Mouse (Mus musculus) midbrain, embryonic 13.5 days (tissue): Measurements from ENCODE around the gene 4931422A03Rik. TPM values are rescaled to one million over a fixed set of nuclear protein-coding genes. Genes with fewer than 3 reads are reported as not detected.
"Not testable (repeated sequence)": the region's sequence is repeated elsewhere in the genome, so short reads cannot be mapped to it uniquely, and the experiment has no call there.

ENCODE experiments used
- ATAC-seq: fragments of 200-750 bp; cut with Nextera tagmentation; 2 replicates; pipeline ENCODE4 v1.8.0; 2017; ENCODE audit warnings: mild to moderate bottlenecking, moderate TSS enrichment, moderate library complexity
- H3K27ac ChIP-seq: fragments of 300-500 bp; sonication (generic); 2 replicates; pipeline ENCODE4 v1.5.1; 2015; ENCODE audit warnings: inconsistent platforms, mild to moderate bottlenecking, moderate library complexity
- H3K27me3 ChIP-seq: fragments of 300-500 bp; sonication (generic); 2 replicates; pipeline ENCODE4 v1.6.1; 2015; ENCODE audit warnings: mild to moderate bottlenecking, inconsistent platforms
- H3K36me3 ChIP-seq: fragments of 300-500 bp; sonication (generic); 2 replicates; pipeline ENCODE4 v1.6.1; 2015; ENCODE audit warnings: mild to moderate bottlenecking, inconsistent platforms
- H3K4me1 ChIP-seq: fragments of 300-500 bp; sonication (generic); replicated peaks from 2 replicates; pipeline ENCODE4 v1.6.1; 2015; ENCODE audit warnings: inconsistent platforms
- H3K4me2 ChIP-seq: fragments of 300-500 bp; sonication (generic); replicated peaks from 2 replicates; pipeline ENCODE4 v1.6.1; 2015; ENCODE audit warnings: moderate library complexity, mild to moderate bottlenecking, inconsistent platforms
- H3K4me3 ChIP-seq: fragments of 300-500 bp; sonication (generic); replicated peaks from 2 replicates; pipeline ENCODE4 v1.5.1; 2015; ENCODE audit warnings: mild to moderate bottlenecking, inconsistent platforms
- H3K9ac ChIP-seq: fragments of 300-500 bp; sonication (generic); replicated peaks from 2 replicates; pipeline ENCODE4 v1.6.1; 2015; ENCODE audit warnings: mild to moderate bottlenecking, inconsistent platforms
- H3K9me3 ChIP-seq: fragments of 300-500 bp; sonication (generic); 2 replicates; pipeline ENCODE4 v1.6.1; 2016; ENCODE audit warnings: mild to moderate bottlenecking, inconsistent platforms
- WGBS: fragments of 180-500 bp; shearing (Covaris S2); methylation state at CpG from one replicate; pipeline ENCODE4 v1.1.7; 2015; 5-methylcytosine and 5-hydroxymethylcytosine counted together
- polyA plus RNA-seq: library from polyadenylated mRNA; unstranded; fragments of >200 nt; fragmentation: Nextera tagmentation; extraction: Ambion mirVana; gene quantifications from 2 replicates; pipeline ENCODE4 v1.2.1, GENCODE M21; 2015

The 4931422A03Rik gene
- polyA plus RNA-seq, 1 experiment from 2014 or later, result 2.5 TPM

DNA sequence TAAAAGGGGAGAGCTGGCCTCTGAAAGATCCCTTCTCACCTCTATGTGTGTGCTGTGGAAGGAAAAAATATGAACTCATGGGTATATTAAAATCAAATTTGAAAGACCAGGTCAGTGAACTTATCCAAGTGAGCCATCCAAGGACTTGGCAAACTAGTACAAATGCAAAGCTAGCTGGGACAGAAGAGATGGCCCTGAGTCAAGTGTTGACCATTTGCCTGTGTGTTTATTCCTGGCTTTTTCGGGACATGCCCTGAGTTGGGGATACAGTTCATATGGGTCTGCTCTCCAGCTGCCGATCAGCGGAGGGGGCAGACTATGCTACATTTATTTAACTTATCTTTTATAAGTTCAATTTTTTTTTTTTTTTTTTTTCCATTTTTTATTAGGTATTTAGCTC, 19.3 kb downstream of the 4931422A03Rik start:
- H3K4me1 ChIP-seq, H3K27me3 ChIP-seq, H3K27ac ChIP-seq, H3K36me3 ChIP-seq, H3K4me3 ChIP-seq, H3K4me2 ChIP-seq, ATAC-seq, H3K9me3 ChIP-seq, H3K9ac ChIP-seq: not testable (repeated sequence)
- WGBS, result 89% methylated on average over 3 of the region's 3 CpGs

DNA sequence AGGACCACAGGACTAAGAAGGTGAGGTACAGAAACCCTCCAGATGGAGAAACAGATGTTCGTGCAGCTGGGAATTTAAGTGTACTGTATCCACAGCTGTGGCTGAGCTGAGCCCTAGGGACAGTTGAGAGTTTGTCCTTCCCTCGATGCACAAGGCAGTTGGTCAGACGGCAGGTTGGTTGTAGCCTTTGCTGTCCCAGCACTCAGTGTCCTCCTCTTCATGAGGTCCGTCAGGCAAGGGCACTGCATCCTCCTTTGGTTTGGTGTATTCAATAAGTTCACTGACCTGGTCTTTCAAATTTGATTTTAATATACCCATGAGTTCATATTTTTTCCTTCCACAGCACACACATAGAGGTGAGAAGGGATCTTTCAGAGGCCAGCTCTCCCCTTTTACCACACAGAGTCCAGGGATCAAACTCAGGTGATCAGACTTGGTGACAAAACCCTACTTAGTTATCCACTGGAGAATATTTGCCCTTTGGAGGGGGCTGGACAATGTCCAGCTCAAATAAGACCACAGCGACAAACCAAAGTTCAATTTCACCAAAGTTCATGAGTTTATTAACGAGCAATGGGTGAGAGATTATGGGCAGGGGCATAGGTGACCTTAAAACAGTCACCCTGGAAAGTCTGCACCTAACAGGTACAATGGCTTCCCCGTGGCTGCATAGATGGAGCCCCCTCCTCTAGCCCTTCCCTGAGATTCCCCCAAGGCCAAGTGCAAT, 20.2 kb downstream of the 4931422A03Rik start:
- Histone ChIP-seq H3K9me3 (no peaks in the 10 kb centered on the region), H3K4me2 (no peak overlapping the region), H3K27ac (no peak overlapping the region), H3K9ac (no peak overlapping the region), H3K4me3 (no peak overlapping the region), H3K36me3 (no peaks in the 10 kb centered on the region), H3K4me1 (no peaks in the 10 kb centered on the region), H3K27me3 (no peaks in the 10 kb centered on the region; the same call in 1 of the 2 replicates)
- 84% methylated on average over 7 of the region's 7 CpGs for WGBS
- no peak for ATAC-seq

DNA sequence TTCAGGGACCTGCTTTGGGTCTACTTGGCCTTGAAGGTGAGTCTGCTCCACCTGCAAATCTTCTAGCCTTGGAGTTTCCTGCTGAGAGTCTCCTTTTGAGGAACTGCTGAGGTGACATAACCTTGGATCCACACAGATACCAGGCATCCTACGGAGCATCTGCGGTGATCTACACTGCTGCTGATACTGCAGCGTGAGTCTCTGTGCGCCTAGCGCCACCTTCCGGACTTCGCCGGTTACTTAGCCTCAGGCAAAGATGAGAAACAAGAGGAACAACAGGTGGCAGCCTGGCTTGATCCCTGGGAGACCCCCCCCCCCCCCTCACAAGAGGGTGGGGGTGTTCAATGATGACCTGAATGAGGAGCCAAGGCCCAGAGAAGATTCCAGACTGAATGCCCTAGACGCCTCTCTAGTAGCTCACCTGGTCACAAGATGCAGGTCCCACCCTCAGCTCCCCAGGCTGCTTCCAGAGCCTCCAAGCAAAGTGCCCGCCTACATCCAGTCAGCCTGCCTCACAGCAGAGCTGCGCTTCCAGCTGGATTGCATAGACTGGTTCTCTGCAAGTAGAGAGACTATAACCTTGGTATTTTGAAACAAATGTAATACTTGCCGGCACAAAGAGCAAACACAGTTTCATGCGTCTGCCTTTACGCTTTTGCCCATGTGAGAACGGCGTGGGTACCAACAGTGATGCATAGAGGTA, 25.3 kb downstream of the 4931422A03Rik start:
- H3K9ac ChIP-seq, result no peak overlapping the region
- no peaks in the 10 kb centered on the region for H3K36me3 ChIP-seq
- ATAC-seq, result peak; percentile 48; the same call in 1 of the 2 replicates
- 35% methylated on average over 16 of the region's 16 CpGs for WGBS
- no peaks in the 10 kb centered on the region; the same call in 1 of the 2 replicates for H3K27me3 ChIP-seq
- no peak overlapping the region for H3K4me3 ChIP-seq
- H3K9me3 ChIP-seq, result no peaks in the 10 kb centered on the region
- no peak overlapping the region for H3K4me2 ChIP-seq
- H3K27ac ChIP-seq, result no peak overlapping the region
- H3K4me1 ChIP-seq, result no peaks in the 10 kb centered on the region

DNA sequence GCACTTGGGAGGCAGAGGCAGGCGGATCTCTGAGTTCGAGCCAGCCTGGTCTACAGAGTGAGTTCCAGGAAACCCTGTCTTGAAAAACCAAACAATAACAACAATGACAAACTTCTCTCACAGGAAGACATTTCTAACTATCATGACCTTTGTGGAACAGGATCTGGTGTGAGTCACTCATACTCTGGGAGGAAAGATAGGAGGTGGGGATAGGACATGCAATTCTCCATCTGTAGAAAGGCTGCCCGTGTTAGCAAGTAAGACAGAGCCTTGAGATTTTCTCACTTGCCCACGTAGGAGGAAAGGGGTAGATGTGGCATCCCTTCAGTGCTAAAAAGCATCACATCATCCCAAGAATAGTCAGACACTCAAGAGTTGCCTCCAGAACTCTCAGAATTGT, 26.3 kb downstream of the 4931422A03Rik start:
- Histone ChIP-seq H3K4me1 (no peaks in the 10 kb centered on the region), H3K9me3 (no peaks in the 10 kb centered on the region), H3K36me3 (no peaks in the 10 kb centered on the region), H3K27me3 (no peaks in the 10 kb centered on the region; the same call in 1 of the 2 replicates), H3K4me3 (no peak overlapping the region), H3K9ac (no peak overlapping the region), H3K4me2 (no peak overlapping the region), H3K27ac (no peak overlapping the region)
- 82% methylated on average over 4 of the region's 4 CpGs for WGBS
- ATAC-seq, result no peak

DNA sequence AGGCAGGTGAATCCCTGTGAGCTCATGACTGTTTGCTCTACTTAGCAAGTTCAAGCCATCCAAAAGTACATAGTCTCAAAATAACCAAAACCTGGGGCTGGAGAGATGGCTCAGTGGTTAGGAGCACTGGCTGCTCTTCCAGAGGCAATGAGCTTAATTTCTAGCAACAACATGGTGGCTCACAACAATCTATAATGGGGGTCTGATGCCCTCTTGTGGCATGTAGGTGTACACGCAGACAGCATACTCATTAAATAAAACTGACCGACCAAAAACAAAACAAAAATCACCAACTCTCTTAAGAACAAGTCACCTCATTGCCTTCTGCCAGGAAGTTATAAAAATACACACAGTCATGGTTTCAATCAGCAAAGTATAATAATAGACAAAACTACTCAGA, 27.1 kb downstream of the 4931422A03Rik start:
- H3K9me3 ChIP-seq, result no peaks in the 10 kb centered on the region
- H3K27ac ChIP-seq, result no peak overlapping the region
- no peaks in the 10 kb centered on the region; the same call in 1 of the 2 replicates for H3K27me3 ChIP-seq
- ATAC-seq, result no peak
- no peaks in the 10 kb centered on the region for H3K4me1 ChIP-seq
- no peak overlapping the region for H3K4me2 ChIP-seq
- H3K36me3 ChIP-seq, result no peaks in the 10 kb centered on the region
- H3K9ac ChIP-seq, result no peak overlapping the region
- no peak overlapping the region for H3K4me3 ChIP-seq
- WGBS, result 21% methylated on average over 2 of the region's 2 CpGs

DNA sequence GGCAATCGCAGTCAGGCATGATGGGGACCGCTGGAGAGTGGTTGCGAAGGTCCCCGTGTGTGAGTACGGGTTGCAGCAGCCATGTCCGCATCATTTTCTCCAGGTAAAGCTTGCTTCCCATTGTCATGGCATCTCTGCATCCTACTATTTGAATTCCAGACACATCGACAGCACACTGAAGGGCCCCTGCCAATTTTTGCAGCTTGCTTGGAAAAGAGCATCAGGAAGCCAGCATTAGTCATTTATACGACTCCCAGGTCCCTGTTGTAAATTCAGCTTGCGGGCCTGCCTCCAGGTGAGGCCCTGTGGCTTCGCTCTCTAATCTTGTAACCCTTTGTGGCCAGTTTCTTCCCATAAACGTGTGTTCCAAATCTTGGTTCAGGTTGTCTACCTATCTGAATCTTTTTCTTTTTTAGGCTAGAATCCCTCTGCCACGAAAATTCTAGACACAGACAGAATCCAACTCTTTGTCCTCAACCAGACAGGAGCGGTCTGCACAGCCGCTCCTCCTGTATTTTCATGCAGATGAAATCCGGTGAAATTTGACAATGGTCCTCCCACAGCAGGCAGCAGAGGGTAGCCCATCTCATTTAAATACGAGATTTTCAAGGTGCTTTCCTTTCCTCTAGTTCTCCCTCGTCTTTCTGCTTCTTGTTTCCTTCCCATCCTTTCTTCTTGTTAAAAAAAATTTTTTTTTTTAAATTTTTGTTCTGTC, 35.4 kb downstream of the 4931422A03Rik start:
- 15% methylated on average over 17 of the region's 17 CpGs for WGBS
- H3K4me1 ChIP-seq, result peaks cover 7% of the 10 kb centered on the region; the same call in 1 of the 2 replicates
- H3K9ac ChIP-seq, result peak overlapping the region; percentile 52
- ATAC-seq, result peak; percentile 63
- H3K9me3 ChIP-seq, result no peaks in the 10 kb centered on the region
- H3K4me2 ChIP-seq, result peak overlapping the region; percentile 25
- H3K36me3 ChIP-seq, result no peaks in the 10 kb centered on the region
- no peak overlapping the region for H3K4me3 ChIP-seq
- H3K27ac ChIP-seq, result peak overlapping the region; percentile 74
- H3K27me3 ChIP-seq, result no peaks in the 10 kb centered on the region

DNA sequence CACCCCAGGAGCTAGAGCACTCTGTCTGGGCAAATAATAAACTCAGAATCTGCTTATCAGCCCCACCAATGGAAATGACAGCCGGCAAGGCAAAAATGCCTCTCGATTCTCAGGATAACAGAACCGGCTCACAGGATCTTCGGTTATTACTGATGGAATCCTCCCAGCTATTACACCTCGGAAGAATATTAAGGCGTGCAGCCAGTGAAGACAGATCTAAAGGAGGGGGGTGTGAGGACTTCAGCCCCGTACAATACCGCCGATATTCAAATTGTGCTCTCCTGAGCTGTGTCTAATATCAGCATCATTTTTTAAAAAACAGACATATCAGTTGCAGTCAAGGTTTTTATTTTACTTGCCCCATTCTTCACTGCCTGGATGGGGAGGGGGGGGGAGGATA, 36.0 kb downstream of the 4931422A03Rik start:
- Histone ChIP-seq H3K9ac (peak overlapping the region; percentile 52; the same call in 1 of the 2 replicates), H3K36me3 (no peaks in the 10 kb centered on the region)
- ATAC-seq, result peak; percentile 74

DNA sequence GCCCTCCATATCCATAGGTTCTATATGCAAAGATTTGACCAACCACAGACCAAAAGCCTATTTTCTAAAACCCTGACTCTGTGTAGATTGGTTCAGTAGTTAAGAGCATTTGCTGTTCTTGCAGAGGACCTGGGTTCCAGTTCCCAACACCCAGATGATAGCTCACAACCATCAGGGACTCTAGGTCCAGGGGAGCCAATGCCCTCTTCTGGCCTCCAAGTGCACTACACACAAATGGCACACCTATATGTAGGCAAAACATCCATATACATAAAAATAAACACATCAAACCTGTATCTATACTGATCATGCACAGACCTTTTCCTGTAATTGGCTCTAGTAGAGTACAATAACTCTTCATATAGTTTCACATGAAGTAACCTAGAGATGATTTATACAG, 36.9 kb downstream of the 4931422A03Rik start:
- Histone ChIP-seq H3K4me2 (no peak overlapping the region), H3K4me1 (peaks cover 7% of the 10 kb centered on the region; the same call in 1 of the 2 replicates), H3K9ac (no peak overlapping the region), H3K27ac (no peak overlapping the region), H3K27me3 (no peaks in the 10 kb centered on the region), H3K4me3 (no peak overlapping the region), H3K9me3 (no peaks in the 10 kb centered on the region), H3K36me3 (no peaks in the 10 kb centered on the region)
- no peak for ATAC-seq

More for the DNA sequence above, 36.0 kb downstream of the 4931422A03Rik start:
- H3K9me3 ChIP-seq, result no peaks in the 10 kb centered on the region
- WGBS, result 60% methylated on average over 9 of the region's 9 CpGs
- no peak overlapping the region for H3K4me3 ChIP-seq
- peaks cover 7% of the 10 kb centered on the region; the same call in 1 of the 2 replicates for H3K4me1 ChIP-seq
- H3K4me2 ChIP-seq, result peak overlapping the region; percentile 25
- H3K27ac ChIP-seq, result peak overlapping the region; percentile 74
- H3K27me3 ChIP-seq, result no peaks in the 10 kb centered on the region

DNA sequence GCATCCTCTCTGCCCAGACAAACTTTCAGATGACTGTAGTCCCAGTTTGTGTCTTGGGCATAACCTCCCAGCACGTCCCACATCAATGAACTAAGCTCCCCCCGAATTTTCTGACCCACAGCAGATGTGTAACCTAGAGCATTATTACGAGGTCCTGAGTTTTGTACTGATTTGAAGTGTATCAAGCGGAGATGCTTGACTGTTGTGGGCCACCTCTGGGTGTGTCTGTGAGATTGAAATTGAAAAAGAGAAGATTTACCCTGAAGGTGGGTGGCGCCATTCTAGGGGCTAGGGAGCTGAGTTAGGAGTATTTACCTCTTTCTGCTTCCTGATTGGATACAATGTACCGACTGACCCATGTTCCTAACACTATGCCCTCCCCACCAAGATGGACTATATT, 38.4 kb downstream of the 4931422A03Rik start:
- WGBS, result 88% methylated on average over 6 of the region's 6 CpGs
- Histone ChIP-seq H3K4me1 (peaks cover 7% of the 10 kb centered on the region; the same call in 1 of the 2 replicates), H3K9me3 (no peaks in the 10 kb centered on the region), H3K36me3 (no peaks in the 10 kb centered on the region), H3K4me3 (no peak overlapping the region), H3K9ac (no peak overlapping the region), H3K27me3 (no peaks in the 10 kb centered on the region), H3K27ac (no peak overlapping the region), H3K4me2 (no peak overlapping the region)
- ATAC-seq, result no peak

DNA sequence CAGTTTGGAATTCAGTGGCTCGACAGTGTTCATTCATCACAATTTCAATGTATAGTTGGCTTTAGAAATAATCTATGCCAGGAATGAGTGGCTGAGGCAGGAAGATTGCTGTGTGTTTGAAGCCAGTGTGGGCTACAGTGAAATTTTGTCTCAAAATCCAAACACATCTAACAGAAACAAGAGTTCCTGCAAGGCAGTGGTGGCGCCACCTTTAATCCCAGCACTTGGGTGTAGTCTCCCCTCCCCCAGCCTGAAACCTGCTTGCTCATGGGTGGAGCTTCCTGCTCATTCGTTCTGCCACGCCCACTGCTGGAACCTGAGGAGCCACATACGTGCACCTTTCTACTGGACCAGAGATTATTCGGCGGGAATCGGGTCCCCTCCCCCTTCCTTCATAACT, 40.6 kb downstream of the 4931422A03Rik start:
- ATAC-seq, H3K9ac ChIP-seq, H3K4me1 ChIP-seq, H3K27me3 ChIP-seq, H3K36me3 ChIP-seq, H3K9me3 ChIP-seq, H3K27ac ChIP-seq, H3K4me3 ChIP-seq, H3K4me2 ChIP-seq: not testable (repeated sequence)
- WGBS, result 77% methylated on average over 8 of the region's 8 CpGs

DNA sequence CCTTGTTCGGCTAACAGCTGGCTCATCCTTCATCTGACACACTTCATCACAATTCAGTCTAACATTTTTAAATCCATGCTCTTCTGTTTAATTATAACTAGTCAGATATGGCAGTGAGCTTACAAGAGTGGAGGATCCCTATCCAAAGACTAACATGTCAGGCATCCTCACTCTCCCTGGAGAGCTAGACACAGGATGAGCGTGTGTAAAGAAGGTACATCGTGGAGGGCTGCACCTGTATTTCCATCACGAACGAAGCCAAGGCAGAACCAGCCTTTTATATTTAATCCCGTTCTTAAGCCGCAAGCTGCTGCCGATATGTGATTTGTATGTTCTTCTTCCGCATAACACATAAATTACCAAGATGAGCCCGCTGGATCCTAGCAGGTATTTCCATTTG, 45.0 kb downstream of the 4931422A03Rik start:
- Histone ChIP-seq H3K9ac (no peak overlapping the region), H3K4me1 (peaks cover 9% of the 10 kb centered on the region), H3K9me3 (no peaks in the 10 kb centered on the region), H3K4me3 (no peak overlapping the region), H3K27me3 (peaks cover 10% of the 10 kb centered on the region; the same call in 1 of the 2 replicates), H3K27ac (no peak overlapping the region), H3K36me3 (no peaks in the 10 kb centered on the region), H3K4me2 (no peak overlapping the region)
- no peak for ATAC-seq
- WGBS, result 87% methylated on average over 10 of the region's 10 CpGs

DNA sequence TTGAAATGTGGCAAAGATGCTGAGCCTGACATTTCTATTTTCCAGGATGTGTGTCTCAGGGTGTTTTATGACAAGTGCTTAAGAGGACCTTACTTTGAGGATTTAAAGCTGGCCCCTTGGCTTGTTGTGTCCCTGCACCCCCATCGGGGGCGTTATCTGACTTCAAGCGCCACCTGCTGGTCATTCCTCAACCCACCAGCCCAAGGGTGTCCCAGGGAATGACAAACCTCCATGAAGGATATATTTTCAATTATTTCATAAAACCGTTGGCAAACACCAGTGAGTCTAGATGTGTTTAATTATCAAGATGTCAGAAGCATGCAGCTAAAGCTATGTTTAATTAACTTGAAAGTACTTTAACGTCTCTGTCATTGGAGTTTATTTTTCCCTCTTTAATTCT, 45.9 kb downstream of the 4931422A03Rik start:
- Histone ChIP-seq H3K4me1 (peaks cover 18% of the 10 kb centered on the region), H3K36me3 (no peaks in the 10 kb centered on the region), H3K27ac (no peak overlapping the region), H3K9me3 (no peaks in the 10 kb centered on the region), H3K4me3 (no peak overlapping the region), H3K27me3 (peaks cover 10% of the 10 kb centered on the region; the same call in 1 of the 2 replicates), H3K9ac (no peak overlapping the region), H3K4me2 (no peak overlapping the region)
- ATAC-seq, result peak; percentile 85
- 5% methylated on average over 5 of the region's 5 CpGs for WGBS
